Mouse (Mus musculus) liver, postnatal 0 days (tissue): ENCODE results near the gene Il22.

ENCODE experiments used
- CTCF ChIP-seq: sonication (generic); IDR thresholded peaks from 2 replicates; pipeline ENCODE4 v1.5.1; 2016; ENCODE audit warnings: antibody characterized with exemption, low read depth
- EP300 ChIP-seq: IDR thresholded peaks from 2 replicates; pipeline ENCODE4 v1.6.1; 2016; ENCODE audit warnings: antibody characterized with exemption, low read depth, mild to moderate bottlenecking

DNA sequence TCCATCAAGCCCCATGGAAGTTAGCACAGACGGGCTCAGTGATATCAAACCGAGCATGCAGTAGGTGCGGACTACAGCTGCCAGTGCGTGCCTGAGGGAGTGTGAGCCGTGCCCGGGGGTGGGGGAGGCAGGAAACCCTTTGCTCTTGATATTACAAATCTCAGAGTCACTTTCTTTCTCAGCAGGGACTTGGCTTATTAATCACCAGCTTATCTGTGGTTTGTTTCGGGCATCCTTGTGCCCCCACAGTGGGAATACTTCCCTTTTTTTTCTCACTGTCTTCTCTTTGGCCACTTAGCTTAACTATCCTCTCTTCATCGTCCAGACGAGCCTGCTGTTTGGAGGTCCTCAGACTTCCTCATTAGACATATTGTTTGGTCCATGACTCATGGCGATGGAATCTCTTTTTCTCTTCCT lies 26.0 kb upstream of the Il22 start:
- TF ChIP-seq CTCF (no peak), EP300 (no peak)
